Mouse (Mus musculus) limb, embryonic 11.5 days (tissue): ENCODE data around the gene Mmd. TPM values are rescaled to one million over a fixed set of nuclear protein-coding genes. Genes with fewer than 3 reads are reported as not detected.

Experiments
- ATAC-seq: fragments of 200-750 bp; cut with Nextera tagmentation; 2 replicates; pipeline ENCODE4 v1.8.0; 2017; ENCODE audit warnings: low read depth; ENCODE audit not compliant: insufficient number of reproducible peaks, low FRiP score, low TSS enrichment
- DNase-seq: peaks from one replicate; pipeline ENCODE4 v3.0.0-alpha.2; 2015; ENCODE audit warnings: low spot score
- H3K27ac ChIP-seq: fragments of 300-500 bp; sonication (generic); replicated peaks from 2 replicates; pipeline ENCODE4 v1.5.1; 2014; ENCODE audit warnings: low read depth, mild to moderate bottlenecking, low read length
- H3K27me3 ChIP-seq: fragments of 300-500 bp; sonication (generic); 2 replicates; pipeline ENCODE4 v1.6.1; 2014; ENCODE audit warnings: mild to moderate bottlenecking, low read length, mixed read lengths; ENCODE audit not compliant: control insufficient read depth, insufficient read depth
- H3K36me3 ChIP-seq: fragments of 300-500 bp; sonication (generic); 2 replicates; pipeline ENCODE4 v1.6.1; 2014; ENCODE audit warnings: mild to moderate bottlenecking, low read length, moderate library complexity, mixed read lengths; ENCODE audit not compliant: control insufficient read depth, insufficient read depth
- H3K4me1 ChIP-seq: fragments of 300-500 bp; sonication (generic); 2 replicates; pipeline ENCODE4 v1.6.1; 2014; ENCODE audit warnings: low read length, mixed read lengths; ENCODE audit not compliant: control insufficient read depth, insufficient read depth
- H3K4me2 ChIP-seq: fragments of 300-500 bp; sonication (generic); 2 replicates; pipeline ENCODE4 v1.6.1; 2014; ENCODE audit warnings: low read depth, mild to moderate bottlenecking, moderate library complexity; ENCODE audit not compliant: severe bottlenecking
- H3K4me3 ChIP-seq: fragments of 300-500 bp; sonication (generic); 2 replicates; pipeline ENCODE4 v1.5.1; 2014; ENCODE audit warnings: low read depth, low read length
- H3K9ac ChIP-seq: fragments of 300-500 bp; sonication (generic); 2 replicates; pipeline ENCODE4 v1.6.1; 2014; ENCODE audit warnings: mild to moderate bottlenecking, low read length
- H3K9me3 ChIP-seq: fragments of 300-500 bp; sonication (generic); 2 replicates; pipeline ENCODE4 v1.6.1; 2016; ENCODE audit warnings: low read length; ENCODE audit not compliant: control insufficient read depth
- WGBS: fragments of 180-500 bp; shearing (Covaris S2); extraction: QIAGEN DNeasy Blood & Tissue Kit; methylation state at CpG from one replicate; pipeline ENCODE4 v1.1.7; 2014; 5-methylcytosine and 5-hydroxymethylcytosine counted together
- polyA plus RNA-seq: library from polyadenylated mRNA; unstranded; fragments of >200 nt; fragmentation: Nextera tagmentation; extraction: Ambion mirVana; gene quantifications from 2 replicates; pipeline ENCODE4 v1.2.1, GENCODE M21; 2014

Mmd gene
- polyA plus RNA-seq, 1 experiment from 2014 or later: 36.1 TPM

DNA sequence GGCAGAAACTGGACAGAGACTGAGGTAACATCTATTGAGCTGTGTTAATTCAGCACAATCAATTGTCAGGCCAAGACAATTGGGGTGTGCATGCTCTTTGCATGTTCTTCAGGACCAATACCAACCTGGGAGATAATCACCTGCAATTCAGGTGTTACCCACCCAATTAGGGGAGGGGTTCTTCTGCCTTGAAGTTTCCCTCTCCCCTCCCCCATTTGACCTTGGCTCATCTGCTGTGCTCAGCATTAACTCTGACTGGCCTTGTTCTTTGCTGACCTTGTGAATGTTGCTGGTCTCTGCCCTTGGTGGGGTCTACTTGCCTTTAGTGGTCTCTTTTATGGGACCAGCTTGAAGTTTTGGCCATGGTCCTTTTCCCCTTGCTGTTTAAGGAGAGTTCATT is 19.5 kb upstream of the Mmd start:
- Histone ChIP-seq H3K9me3 (no peaks in the 10 kb centered on the region), H3K27me3 (no peaks in the 10 kb centered on the region), H3K4me3 (no peak overlapping the region), H3K27ac (no peak overlapping the region), H3K9ac (no peak overlapping the region), H3K4me2 (no peak overlapping the region), H3K4me1 (no peaks in the 10 kb centered on the region), H3K36me3 (no peaks in the 10 kb centered on the region)
- no peak for DNase-seq
- no peak for ATAC-seq

GRCm38 (mm10) chr11:90230671-90231070 is 18.6 kb upstream of the Mmd start:
- H3K27me3 ChIP-seq: no peaks in the 10 kb centered on the region
- H3K4me3 ChIP-seq: no peak overlapping the region
- DNase-seq (no peak), ATAC-seq (no peak)
- no peak overlapping the region for H3K27ac ChIP-seq
- H3K9ac ChIP-seq: no peak overlapping the region
- H3K9me3 ChIP-seq: no peaks in the 10 kb centered on the region
- H3K4me2 ChIP-seq: no peak overlapping the region
- no peaks in the 10 kb centered on the region for H3K4me1 ChIP-seq
- 74% methylated on average over 2 of the region's 2 CpGs for WGBS
- no peaks in the 10 kb centered on the region for H3K36me3 ChIP-seq

- Histone ChIP-seq H3K4me1 (no peaks in the 10 kb centered on the region), H3K27ac (no peak overlapping the region), H3K9me3 (no peaks in the 10 kb centered on the region), H3K36me3 (no peaks in the 10 kb centered on the region), H3K9ac (no peak overlapping the region), H3K4me2 (no peak overlapping the region), H3K27me3 (no peaks in the 10 kb centered on the region), H3K4me3 (no peak overlapping the region)
- WGBS: 65% methylated on average over 2 of the region's 2 CpGs
- DNase-seq: no peak
- no peak for ATAC-seq
Measured at GRCm38 (mm10) chr11:90231631-90232030, 17.6 kb upstream of the Mmd start.

DNA sequence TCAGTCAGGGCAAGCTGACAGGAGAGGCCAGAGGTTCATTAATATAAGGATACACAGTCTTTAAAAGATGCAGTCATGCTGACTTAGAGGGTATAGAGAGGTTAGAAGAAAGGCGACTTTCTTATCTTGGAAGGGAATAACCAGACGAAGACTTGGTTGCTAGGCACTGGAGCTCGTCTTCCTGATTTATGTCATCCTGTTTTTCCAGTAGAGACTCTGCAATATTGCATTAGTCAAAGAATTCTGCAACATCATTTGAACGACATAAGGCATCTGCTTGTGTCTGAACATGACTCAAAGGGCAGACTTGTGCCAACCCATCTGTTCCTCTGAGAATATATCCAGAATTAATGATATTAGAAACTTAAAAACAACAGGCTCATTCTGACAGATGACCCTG is 16.6 kb upstream of the Mmd start:
- Histone ChIP-seq H3K27me3 (no peaks in the 10 kb centered on the region), H3K4me1 (no peaks in the 10 kb centered on the region), H3K4me3 (no peak overlapping the region), H3K9ac (no peak overlapping the region), H3K9me3 (no peaks in the 10 kb centered on the region), H3K4me2 (no peak overlapping the region), H3K36me3 (no peaks in the 10 kb centered on the region), H3K27ac (no peak overlapping the region)
- DNase-seq (no peak), ATAC-seq (no peak)
- 39% methylated on average over 4 of the region's 4 CpGs for WGBS

DNA sequence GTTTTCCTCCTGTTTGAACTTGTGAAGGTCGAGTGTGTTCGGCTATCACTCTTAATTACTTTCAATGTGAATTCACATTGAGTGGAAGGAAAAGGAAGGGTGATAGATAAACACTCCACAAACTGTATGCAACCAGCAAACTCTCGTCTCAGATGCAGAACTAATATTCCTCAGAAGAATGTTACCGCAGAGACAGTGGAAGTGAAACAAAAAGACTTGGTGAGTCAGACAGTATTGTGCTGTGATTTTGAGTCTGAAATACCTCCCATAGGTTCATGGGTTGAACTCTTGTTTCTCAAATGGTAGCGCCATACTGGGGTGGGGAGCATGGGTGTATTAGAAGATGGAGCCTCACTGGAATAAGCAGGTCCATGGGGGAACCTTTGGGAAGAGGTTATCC is 14.0 kb upstream of the Mmd start:
- 84% methylated on average over 5 of the region's 5 CpGs for WGBS
- no peak overlapping the region for H3K27ac ChIP-seq
- no peak overlapping the region for H3K9ac ChIP-seq
- H3K27me3 ChIP-seq: no peaks in the 10 kb centered on the region
- no peak overlapping the region for H3K4me2 ChIP-seq
- H3K36me3 ChIP-seq: no peaks in the 10 kb centered on the region
- H3K4me1 ChIP-seq: no peaks in the 10 kb centered on the region
- DNase-seq (no peak), ATAC-seq (no peak)
- H3K4me3 ChIP-seq: no peak overlapping the region
- no peaks in the 10 kb centered on the region for H3K9me3 ChIP-seq

DNA sequence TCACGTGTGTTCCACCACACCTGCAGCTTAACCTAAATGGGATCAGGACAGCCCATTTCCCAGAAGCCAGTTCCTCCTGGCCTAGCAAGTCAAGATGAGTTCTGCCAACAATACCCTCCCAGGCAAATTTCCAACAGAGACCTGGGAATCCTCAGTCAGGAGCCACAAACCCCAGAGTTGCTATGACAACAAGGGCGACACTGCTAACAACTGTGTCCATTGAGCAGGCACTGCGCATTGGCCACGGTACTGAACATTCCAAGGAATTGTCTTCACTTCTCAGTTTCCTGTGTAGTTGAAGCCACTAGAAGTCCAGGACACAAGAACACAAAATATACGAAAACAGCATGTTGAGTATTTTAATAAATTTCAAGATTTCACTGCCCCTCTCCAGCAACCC is 11.6 kb upstream of the Mmd start:
- DNase-seq (no peak), ATAC-seq (no peak)
- Histone ChIP-seq H3K9me3 (no peaks in the 10 kb centered on the region), H3K27ac (no peak overlapping the region), H3K4me3 (no peak overlapping the region), H3K36me3 (no peaks in the 10 kb centered on the region), H3K4me2 (no peak overlapping the region), H3K4me1 (no peaks in the 10 kb centered on the region), H3K9ac (no peak overlapping the region), H3K27me3 (no peaks in the 10 kb centered on the region)
- 82% methylated on average over 5 of the region's 5 CpGs for WGBS

GRCm38 (mm10) chr11:90238657-90239056 is 10.6 kb upstream of the Mmd start:
- Histone ChIP-seq H3K4me3 (no peak overlapping the region), H3K9me3 (no peaks in the 10 kb centered on the region), H3K4me1 (no peaks in the 10 kb centered on the region), H3K36me3 (no peaks in the 10 kb centered on the region), H3K27ac (no peak overlapping the region), H3K4me2 (no peak overlapping the region), H3K9ac (no peak overlapping the region), H3K27me3 (no peaks in the 10 kb centered on the region)
- WGBS: 36% methylated on average over 2 of the region's 2 CpGs
- ATAC-seq (no peak), DNase-seq (no peak)

DNA sequence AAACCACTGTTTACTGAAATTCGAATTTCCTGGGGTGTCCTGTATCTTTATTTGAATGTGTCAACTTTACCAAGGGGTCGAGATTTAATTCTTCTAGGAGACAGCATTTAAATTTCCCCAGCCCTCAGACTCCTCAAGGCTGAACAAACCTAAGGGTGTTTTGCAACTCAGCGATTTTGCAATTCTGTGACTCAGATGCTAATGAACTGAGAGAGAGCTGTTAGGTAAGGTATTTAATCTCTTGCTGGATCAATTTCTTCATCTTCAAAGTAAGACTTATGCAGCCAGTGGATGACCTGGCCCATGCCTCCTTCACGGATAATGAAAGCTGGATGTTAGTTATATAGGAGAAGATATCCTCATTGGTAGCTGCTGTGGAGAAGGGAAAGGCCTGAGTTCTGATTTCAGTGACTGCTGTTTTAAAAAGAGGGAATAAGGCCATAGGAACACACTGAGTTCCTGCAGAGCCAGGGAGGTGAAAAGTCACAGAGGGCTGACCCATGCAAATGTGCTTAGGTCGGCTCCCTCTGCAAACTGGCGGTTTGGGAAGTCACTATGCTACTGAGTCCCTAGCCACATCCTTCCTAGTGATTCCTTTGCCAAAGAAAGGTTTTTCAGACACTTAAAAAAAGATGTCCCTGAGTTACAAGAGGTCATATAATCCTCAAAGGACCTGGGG is 8.5 kb upstream of the Mmd start:
- 11% methylated on average over 6 of the region's 6 CpGs for WGBS
- Histone ChIP-seq H3K9me3 (no peaks in the 10 kb centered on the region), H3K4me2 (no peak overlapping the region), H3K36me3 (no peaks in the 10 kb centered on the region), H3K9ac (no peak overlapping the region), H3K27me3 (no peaks in the 10 kb centered on the region), H3K4me1 (no peaks in the 10 kb centered on the region), H3K27ac (no peak overlapping the region), H3K4me3 (no peak overlapping the region)
- ATAC-seq (no peak), DNase-seq (no peak)

- Histone ChIP-seq H3K4me1 (no peaks in the 10 kb centered on the region), H3K27me3 (no peaks in the 10 kb centered on the region), H3K4me2 (no peak overlapping the region), H3K36me3 (no peaks in the 10 kb centered on the region), H3K9ac (no peak overlapping the region), H3K27ac (no peak overlapping the region), H3K9me3 (no peaks in the 10 kb centered on the region), H3K4me3 (no peak overlapping the region)
- 93% methylated on average over 2 of the region's 2 CpGs for WGBS
- no peak for ATAC-seq
- no peak for DNase-seq
Measured at GRCm38 (mm10) chr11:90241874-90242273, 7.4 kb upstream of the Mmd start.
